28 mouse cellular contexts compared by ENCODE assay signal in the genomic region with DNA sequence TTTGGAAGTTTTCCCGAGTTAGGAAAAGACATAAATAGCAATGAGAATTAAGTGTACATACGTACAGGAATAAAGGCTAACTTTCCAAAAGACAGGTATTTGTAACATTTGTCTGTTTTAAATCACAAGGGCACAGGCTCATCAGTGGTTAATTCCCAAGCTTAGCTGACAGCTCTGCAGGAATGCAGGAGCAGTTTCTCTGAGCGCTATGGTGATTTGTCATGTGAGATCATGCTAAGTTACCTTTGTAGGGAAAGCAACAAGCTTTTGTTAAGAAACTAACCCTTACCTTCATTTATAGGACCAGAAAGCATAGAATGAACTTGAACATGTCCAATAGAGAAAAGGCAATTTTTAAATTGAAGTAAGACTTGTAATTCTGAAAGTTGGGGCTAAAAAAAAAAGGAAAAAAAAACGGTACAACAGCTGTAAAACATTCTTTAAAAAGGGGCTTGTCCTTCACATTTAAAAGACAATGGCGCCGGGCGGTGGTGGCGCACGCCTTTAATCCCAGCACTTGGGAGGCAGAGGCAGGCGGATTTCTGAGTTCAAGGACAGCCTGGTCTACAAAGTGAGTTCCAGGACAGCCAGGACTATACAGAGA. TPM values are rescaled to one million over a fixed set of nuclear protein-coding genes. Genes with fewer than 3 reads are reported as not detected.
"Had no signal": no experiment of that assay in that cellular context is flagged by ENCODE, and none has a peak within 500 bp of the region (broad histone marks: within the 10 kb centered on the region; RNA-seq: fewer than 3 reads in every experiment).

No protein-coding gene starts in this region.

- H3K9ac ChIP-seq: heart, embryonic 12.5 days; hindbrain, embryonic 12.5 days; hindbrain, embryonic 14.5 days; limb, embryonic 12.5 days; liver, embryonic 13.5 days; liver, embryonic 15.5 days; liver, postnatal 0 days had no signal

- H3K9me3 ChIP-seq: heart, embryonic 10.5 days; hindbrain, embryonic 12.5 days; limb, embryonic 10.5 days; liver, embryonic 13.5 days; liver, embryonic 15.5 days had no signal

- ATAC-seq: hindbrain, postnatal 0 days; intestine, embryonic 16.5 days; liver, postnatal 0 days had no signal

- H3K4me3 ChIP-seq: gastrocnemius, adult 2 months; heart, embryonic 10.5 days; heart, embryonic 12.5 days; hindbrain, embryonic 10.5 days; hindbrain, embryonic 12.5 days; layer of hippocampus, adult 2 months; left cerebral cortex, adult 2 months; limb, embryonic 10.5 days; limb, embryonic 12.5 days; liver, embryonic 13.5 days; liver, embryonic 15.5 days had no signal

- H3K36me3 ChIP-seq: heart, embryonic 10.5 days; heart, embryonic 12.5 days; hindbrain, embryonic 10.5 days; hindbrain, embryonic 12.5 days; limb, embryonic 10.5 days; limb, embryonic 12.5 days; liver, embryonic 13.5 days; liver, embryonic 15.5 days had no signal

- DNase-seq: gastrocnemius, adult 2 months; gastrocnemius, postnatal 10 days; gastrocnemius, postnatal 25 days; heart, postnatal 10 days; heart, postnatal 4 days; kidney, adult 11 months; kidney, adult 2 months; kidney, postnatal 10 days; kidney, postnatal 25 days; kidney, postnatal 4 days; liver; liver, embryonic 13.5 days; liver, postnatal 0 days had no signal

- H3K27me3 ChIP-seq: heart, embryonic 12.5 days; hindbrain, embryonic 12.5 days; limb, embryonic 12.5 days had no signal

- H3K4me2 ChIP-seq: heart, embryonic 12.5 days; hindbrain, embryonic 12.5 days; hindbrain, embryonic 14.5 days; limb, embryonic 12.5 days; liver, embryonic 11.5 days; liver, embryonic 13.5 days; liver, embryonic 15.5 days had no signal

- H3K27ac ChIP-seq: gastrocnemius, adult 2 months; heart, embryonic 10.5 days; hindbrain, embryonic 10.5 days; hindbrain, embryonic 12.5 days; hindbrain, embryonic 14.5 days; hindbrain, postnatal 0 days; layer of hippocampus, adult 2 months; left cerebral cortex, adult 2 months; limb, embryonic 10.5 days; limb, embryonic 12.5 days; liver, embryonic 13.5 days; liver, embryonic 15.5 days had no signal

RNA-seq across cellular contexts. Expression of a gene that starts 13.6 kb away (rescaled TPM):
- polyA plus RNA-seq: kidney, embryonic 14.5 days; kidney, embryonic 16.5 days; limb, embryonic 10.5 days; liver, embryonic 13.5 days; liver, embryonic 15.5 days; liver, postnatal 0 days had no signal
